Mouse (Mus musculus) erythroid progenitor cell, adult 5-6 weeks (primary cell): ENCODE data around the gene Slc35e3. TPM values are rescaled to one million over a fixed set of nuclear protein-coding genes. Genes with fewer than 3 reads are reported as not detected.
"Not testable (repeated sequence)": the region's sequence is repeated elsewhere in the genome, so short reads cannot be mapped to it uniquely, and the experiment has no call there.

Experiments used
- ATAC-seq: replicated peaks from 2 replicates; pipeline ENCODE4 v1.8.0; 2016; ENCODE audit warnings: moderate number of reproducible peaks, mild to moderate bottlenecking, moderate TSS enrichment, inconsistent platforms; ENCODE audit not compliant: poor library complexity, low FRiP score, severe bottlenecking
- total RNA-seq, 2 experiments: library from RNA; stranded (forward) in 1 of 2; stranded (reverse) in 1 of 2; fragments of 150-400 nt in 1 of 2; fragments of 186-747, 209-891 nt in 1 of 2; gene quantifications; 2 replicates each; pipeline versions ENCODE4 v1.2.3 to v1.2.4; 2015 to 2017; ENCODE audit warnings: low replicate concordance in 2 of 2

Slc35e3 gene
- total RNA-seq, 2 experiments from 2014 or later, result not detected

GRCm38 (mm10) chr10:117706440-117706839 lies 39.7 kb downstream of the Slc35e3 start:
- no peak for ATAC-seq

GRCm38 (mm10) chr10:117705806-117706205 lies 40.4 kb downstream of the Slc35e3 start:
- no peak for ATAC-seq

- ATAC-seq, result no peak
Observed at GRCm38 (mm10) chr10:117704964-117705335, 41.2 kb downstream of the Slc35e3 start.

GRCm38 (mm10) chr10:117704314-117704963 lies 41.7 kb downstream of the Slc35e3 start:
- not testable (repeated sequence) for ATAC-seq

GRCm38 (mm10) chr10:117703506-117703905 lies 42.7 kb downstream of the Slc35e3 start:
- ATAC-seq, result no peak

GRCm38 (mm10) chr10:117702024-117702833 lies 43.9 kb downstream of the Slc35e3 start:
- ATAC-seq, result no peak

GRCm38 (mm10) chr10:117701034-117701829 lies 44.9 kb downstream of the Slc35e3 start:
- ATAC-seq, result no peak

GRCm38 (mm10) chr10:117700450-117700849 lies 45.7 kb downstream of the Slc35e3 start:
- no peak for ATAC-seq

- no peak for ATAC-seq
Observed at GRCm38 (mm10) chr10:117699914-117700313, 46.3 kb downstream of the Slc35e3 start.

GRCm38 (mm10) chr10:117698313-117699138 lies 47.6 kb downstream of the Slc35e3 start:
- ATAC-seq, result no peak

GRCm38 (mm10) chr10:117697561-117698115 lies 48.5 kb downstream of the Slc35e3 start:
- ATAC-seq, result peak; percentile 89

- no peak for ATAC-seq
Observed at GRCm38 (mm10) chr10:117696827-117697560, 49.2 kb downstream of the Slc35e3 start.

- no peak for ATAC-seq
Observed at GRCm38 (mm10) chr10:117696021-117696826, 49.9 kb downstream of the Slc35e3 start.

GRCm38 (mm10) chr10:117695605-117696004 lies 50.6 kb downstream of the Slc35e3 start:
- ATAC-seq, result no peak

- no peak for ATAC-seq
Observed at GRCm38 (mm10) chr10:117695027-117695426, 51.1 kb downstream of the Slc35e3 start.

GRCm38 (mm10) chr10:117694255-117694953 lies 51.8 kb downstream of the Slc35e3 start:
- no peak for ATAC-seq

- no peak for ATAC-seq
Observed at GRCm38 (mm10) chr10:117692953-117693352, 53.2 kb downstream of the Slc35e3 start.
